25 mouse cellular contexts compared by ENCODE assay signal in genomic region chr7:132491902-132492301, GRCm38 (mm10).
"Had no signal": no experiment of that assay in that cellular context is flagged by ENCODE, and none has a peak within 500 bp of the region (broad histone marks: within the 10 kb centered on the region; RNA-seq: fewer than 3 reads in every experiment).

No protein-coding gene starts in this region.

- DNase-seq: gastrocnemius, adult 2 months; gastrocnemius, postnatal 14 days; gastrocnemius, postnatal 36 days; heart, adult 11 months; heart, adult 2 months; heart, postnatal 14 days; heart, postnatal 36 days; kidney, adult 11 months; kidney, adult 2 months; kidney, adult 9 months; kidney, postnatal 14 days; kidney, postnatal 4 days had no signal

- H3K9ac ChIP-seq: heart, embryonic 13.5 days; heart, embryonic 15.5 days; hindbrain, embryonic 13.5 days; hindbrain, embryonic 15.5 days; kidney, embryonic 15.5 days; limb, embryonic 12.5 days had no signal

- H3K9me3 ChIP-seq: heart, embryonic 13.5 days; heart, embryonic 15.5 days; hindbrain, embryonic 13.5 days; hindbrain, embryonic 15.5 days; kidney, embryonic 15.5 days; limb, embryonic 10.5 days; limb, embryonic 12.5 days had no signal

- H3K27me3 ChIP-seq: hindbrain, embryonic 15.5 days; kidney, embryonic 15.5 days; limb, embryonic 12.5 days had no signal

- H3K4me1 ChIP-seq: limb, embryonic 12.5 days had no signal

- H3K27ac ChIP-seq: gastrocnemius, adult 2 months; heart, adult 2 months; heart, embryonic 13.5 days; heart, embryonic 15.5 days; hindbrain, embryonic 13.5 days; hindbrain, embryonic 15.5 days; hindbrain, postnatal 0 days; kidney, embryonic 15.5 days; kidney, postnatal 0 days; layer of hippocampus, adult 2 months; left cerebral cortex, adult 2 months; limb, embryonic 10.5 days; limb, embryonic 12.5 days had no signal

- ATAC-seq: hindbrain, postnatal 0 days; intestine, embryonic 16.5 days had no signal

- H3K36me3 ChIP-seq: heart, embryonic 13.5 days; heart, embryonic 15.5 days; hindbrain, embryonic 13.5 days; hindbrain, embryonic 15.5 days; kidney, embryonic 15.5 days; limb, embryonic 10.5 days; limb, embryonic 12.5 days had no signal

- H3K4me2 ChIP-seq: heart, embryonic 11.5 days; heart, embryonic 13.5 days; heart, embryonic 15.5 days; hindbrain, embryonic 13.5 days; hindbrain, embryonic 15.5 days; kidney, embryonic 15.5 days; limb, embryonic 12.5 days had no signal

- H3K4me3 ChIP-seq: gastrocnemius, adult 2 months; heart, adult 2 months; heart, embryonic 13.5 days; heart, embryonic 15.5 days; hindbrain, embryonic 13.5 days; hindbrain, embryonic 15.5 days; kidney, embryonic 15.5 days; layer of hippocampus, adult 2 months; left cerebral cortex, adult 2 months; limb, embryonic 10.5 days; limb, embryonic 12.5 days had no signal
